Mouse (Mus musculus): ENCODE results near the gene Lrmp. TPM values are rescaled to one million over a fixed set of nuclear protein-coding genes. Genes with fewer than 3 reads are reported as not detected.

The Lrmp gene
- total RNA-seq, 2 experiments from 2014 or later: 0.31 to 0.61 TPM

DNA sequence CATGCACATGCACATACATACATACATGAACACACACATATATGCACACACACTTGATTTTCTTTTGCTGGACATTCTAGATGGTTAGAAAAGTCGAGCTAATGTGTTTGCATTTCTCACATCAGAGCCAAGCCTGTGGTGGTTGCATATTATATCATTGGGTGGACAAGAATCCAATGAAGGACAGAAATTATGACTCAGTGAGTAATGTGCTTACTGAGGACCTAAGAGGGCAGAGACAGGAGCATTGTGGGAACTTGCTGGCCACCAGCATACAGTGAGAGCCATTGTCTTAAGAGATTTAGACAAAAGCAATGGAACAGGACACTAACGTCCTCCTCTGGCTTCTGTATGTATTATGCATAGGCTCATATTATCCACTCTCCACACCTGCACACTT is 892 bp upstream of the Lrmp start:
- TF ChIP-seq CTCF (IDR thresholded peaks at IDR 0.05): no peak
- DNase-seq: no peak
- intact Hi-C loops (cut with DNase I): no loop called here
- no peak overlapping the region for H3K27ac ChIP-seq
- H3K4me3 ChIP-seq: no peak overlapping the region

DNA sequence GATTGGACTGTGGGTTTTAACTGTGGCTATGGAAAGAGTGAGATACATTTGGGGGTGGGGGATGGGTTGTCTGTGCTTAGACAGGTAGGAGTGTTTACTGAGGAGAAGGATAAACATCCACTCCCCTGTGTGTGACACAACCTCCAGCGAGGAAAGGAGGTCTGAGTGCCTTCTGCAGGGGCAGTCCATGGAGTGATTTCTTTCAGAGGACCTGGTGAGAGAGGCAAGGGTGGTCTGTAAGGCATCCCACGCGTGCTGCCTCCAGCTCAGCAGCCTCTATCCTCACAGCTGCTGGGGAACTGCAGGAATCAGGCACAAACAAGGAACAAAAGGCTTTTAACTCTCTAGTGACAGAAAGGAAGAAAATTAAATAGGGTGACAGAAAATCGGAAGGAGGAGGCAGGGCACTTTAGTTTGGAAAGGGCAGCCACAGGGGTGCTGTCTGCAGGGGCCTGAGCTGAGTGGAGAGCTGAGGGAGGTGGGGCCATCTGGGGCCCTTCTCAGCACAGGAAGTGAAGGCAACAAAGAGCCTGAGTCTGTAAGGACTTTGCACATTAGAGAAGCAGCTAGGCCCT is 732 bp downstream of the Lrmp start:
- no peak overlapping the region for H3K4me3 ChIP-seq
- TF ChIP-seq CTCF (IDR thresholded peaks at IDR 0.05): no peak
- intact Hi-C loops (cut with DNase I): no loop called here
- H3K27ac ChIP-seq: no peak overlapping the region
- DNase-seq: no peak

- no peak for TF ChIP-seq CTCF (IDR thresholded peaks at IDR 0.05)
- intact Hi-C loops (cut with DNase I): no loop called here
- Histone ChIP-seq H3K4me3 (no peak overlapping the region), H3K27ac (no peak overlapping the region)
- DNase-seq: no peak
Measured at GRCm38 (mm10) chr6:145120086-145120485, 4.6 kb downstream of the Lrmp start.

- TF ChIP-seq CTCF (IDR thresholded peaks at IDR 0.05): no peak
- DNase-seq: no peak
- Histone ChIP-seq H3K4me3 (peak overlapping the region; percentile 47), H3K27ac (peak overlapping the region; percentile 72)
- intact Hi-C loops (cut with DNase I): no loop called here
Measured at GRCm38 (mm10) chr6:145120787-145121589, 5.5 kb downstream of the Lrmp start.

- intact Hi-C loops (cut with DNase I): no loop called here
- DNase-seq: peak; percentile 26
- peak overlapping the region; percentile 53 for H3K4me3 ChIP-seq
- TF ChIP-seq CTCF (IDR thresholded peaks at IDR 0.05): no peak
- H3K27ac ChIP-seq: peak overlapping the region; percentile 72
Measured at GRCm38 (mm10) chr6:145121590-145122420, 6.4 kb downstream of the Lrmp start.

GRCm38 (mm10) chr6:145122423-145123059 is 7.1 kb downstream of the Lrmp start:
- DNase-seq: no peak
- TF ChIP-seq CTCF (IDR thresholded peaks at IDR 0.05): no peak
- H3K27ac ChIP-seq: peak overlapping the region; percentile 72
- H3K4me3 ChIP-seq: peak overlapping the region; percentile 53
- intact Hi-C loops (cut with DNase I): no loop called here

DNA sequence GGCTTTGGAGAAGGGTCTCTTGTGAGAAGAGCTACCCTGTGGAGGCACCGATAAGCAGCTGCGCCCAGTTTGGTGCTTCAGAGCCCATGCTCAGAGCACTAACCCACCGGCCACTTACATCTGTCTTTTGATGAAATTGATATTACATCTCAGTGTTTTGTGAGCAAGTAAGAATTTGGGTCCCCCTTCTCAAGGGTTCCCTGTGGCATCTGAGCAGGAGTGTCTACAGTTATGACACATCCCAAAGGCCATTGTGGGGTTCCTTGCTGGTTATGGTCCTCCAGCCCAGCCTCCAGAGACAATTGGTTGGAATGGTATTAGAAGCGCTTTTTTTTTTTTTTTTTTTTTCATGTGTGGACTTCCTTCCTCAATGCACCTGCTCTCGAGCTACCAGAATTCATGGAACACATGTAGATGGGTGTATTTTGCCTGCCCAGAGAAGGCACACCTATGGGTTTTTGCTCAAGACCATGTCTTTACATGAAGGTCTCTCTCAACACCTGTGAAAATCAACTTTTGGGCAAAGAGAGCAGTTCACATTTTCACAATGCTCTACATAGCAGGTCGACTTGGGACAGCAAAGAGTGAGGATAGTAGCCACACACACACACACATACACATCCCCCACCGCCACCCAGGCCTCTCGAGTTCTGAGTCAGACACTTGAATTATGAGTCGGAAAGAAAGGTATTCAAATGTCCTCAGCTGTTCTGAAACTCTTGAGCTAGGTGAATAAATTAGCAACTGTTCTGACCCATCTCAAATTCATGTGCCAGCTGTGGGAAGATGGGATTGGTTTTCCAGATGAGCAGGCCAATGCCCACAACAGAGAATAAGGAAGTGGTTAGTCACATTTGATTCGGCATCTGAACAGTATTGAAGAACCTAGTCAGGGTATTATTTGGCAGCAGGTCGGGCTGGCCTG is 7.9 kb downstream of the Lrmp start:
- DNase-seq: no peak
- peak overlapping the region; percentile 72; the same call in 1 of the 2 replicates for H3K27ac ChIP-seq
- intact Hi-C loops (cut with DNase I): no loop called here
- H3K4me3 ChIP-seq: peak overlapping the region; percentile 53
- TF ChIP-seq CTCF (IDR thresholded peaks at IDR 0.05): no peak

DNA sequence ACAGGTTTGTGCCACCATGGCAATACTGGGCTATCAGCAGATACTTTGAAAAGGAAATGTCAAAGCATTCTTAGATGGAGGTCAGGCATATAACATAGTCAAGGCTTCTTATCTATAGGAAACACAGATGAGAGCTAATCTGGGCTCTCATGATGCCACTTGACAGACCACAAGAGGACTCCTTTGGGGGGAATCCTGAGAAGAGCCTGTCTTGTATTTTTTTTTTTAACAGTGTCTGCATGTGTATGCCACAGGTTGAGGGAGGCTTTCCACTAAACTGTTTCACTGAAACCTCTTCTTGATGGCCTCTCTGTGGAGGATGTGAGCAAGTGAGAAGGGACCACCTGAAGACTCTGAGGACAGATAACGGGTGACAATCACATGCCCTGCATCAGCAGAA is 9.2 kb downstream of the Lrmp start:
- H3K4me3 ChIP-seq: no peak overlapping the region
- H3K27ac ChIP-seq: peak overlapping the region; percentile 92; the same call in 1 of the 2 replicates
- no peak for TF ChIP-seq CTCF (IDR thresholded peaks at IDR 0.05)
- intact Hi-C loops (cut with DNase I): loop anchor here (5.0 kb wide), 1 partner anchor 37 kb away; no protein-coding TSS in a partner anchor
- no peak for DNase-seq

DNA sequence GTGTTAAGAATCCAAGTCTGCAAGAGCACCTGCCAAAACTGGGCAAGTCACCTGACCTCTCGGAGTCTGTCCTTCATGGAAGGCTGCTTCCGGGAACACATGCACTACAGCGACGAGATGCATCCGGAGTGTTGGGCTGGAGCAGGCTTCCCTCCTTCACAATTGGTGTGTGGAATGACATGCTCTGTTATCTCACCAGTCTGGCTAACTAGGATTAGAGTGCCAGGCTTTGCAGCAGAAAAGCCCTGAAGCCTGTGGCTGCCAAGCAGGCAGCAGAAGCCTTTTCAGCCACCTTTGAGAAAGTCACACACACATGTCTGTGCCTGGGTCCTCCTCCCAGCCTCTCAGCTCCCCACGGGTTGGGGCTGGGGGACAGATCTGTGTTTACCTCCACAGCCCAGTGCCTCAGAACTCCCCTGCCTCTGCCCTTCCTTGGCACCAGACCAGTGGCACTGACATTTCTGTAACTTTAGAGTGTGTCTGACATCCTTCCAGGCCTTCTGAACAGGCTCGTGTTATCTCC is 10.2 kb downstream of the Lrmp start:
- intact Hi-C loops (cut with DNase I): loop anchor here (5.0 kb wide), 1 partner anchor 38 kb away; no protein-coding TSS in a partner anchor
- Histone ChIP-seq H3K27ac (peak overlapping the region; percentile 92), H3K4me3 (peak overlapping the region; percentile 54)
- peak; percentile 70 for DNase-seq
- no peak for TF ChIP-seq CTCF (IDR thresholded peaks at IDR 0.05)

GRCm38 (mm10) chr6:145127652-145128051 is 12.2 kb downstream of the Lrmp start:
- intact Hi-C loops (cut with DNase I): loop anchor here (5.0 kb wide), 1 partner anchor 40 kb away; no protein-coding TSS in a partner anchor
- TF ChIP-seq CTCF (IDR thresholded peaks at IDR 0.05): peak; percentile 44; the same call in 1 of the 2 replicates
- Histone ChIP-seq H3K4me3 (no peak overlapping the region), H3K27ac (no peak overlapping the region)
- no peak for DNase-seq

- Histone ChIP-seq H3K4me3 (no peak overlapping the region), H3K27ac (no peak overlapping the region)
- TF ChIP-seq CTCF (IDR thresholded peaks at IDR 0.05): no peak
- intact Hi-C loops (cut with DNase I): loop anchor here (5.0 kb wide), 1 partner anchor 42 kb away; no protein-coding TSS in a partner anchor
- DNase-seq: no peak
Measured at GRCm38 (mm10) chr6:145129563-145129962, 14.1 kb downstream of the Lrmp start.

All from gastrocnemius, adult 2 months (tissue).